Mouse (Mus musculus): ENCODE results near the gene Gpr4. TPM values are rescaled to one million over a fixed set of nuclear protein-coding genes. Genes with fewer than 3 reads are reported as not detected.
A peak's percentile ranks its signal among the peaks of the same experiment; 100 is the strongest.

Gene Gpr4
- total and polyA plus RNA-seq, 3 experiments: 0.04 to 0.31 TPM; not detected in 1

GRCm38 (mm10) chr7:19177216-19177615 lies 35.1 kb upstream of the Gpr4 start:
- peaks cover 34% of the 10 kb centered on the region for H3K27me3 ChIP-seq (replicated peaks)
- no peak overlapping the region for H3K4me2 ChIP-seq (ENCODE audit: insufficient read depth, low read depth, poor library complexity, severe bottlenecking)
- no peak overlapping the region for H3K4me3 ChIP-seq (replicated peaks in 1 of 3; ENCODE audit: low read depth in 2 of 3, low read length in 2 of 3, poor library complexity in 1 of 3)
- H3K36me3 ChIP-seq (replicated peaks in 1 of 2; ENCODE audit: control insufficient read depth in 1 of 2, insufficient read depth in 1 of 2, low read length in 1 of 2): peaks cover 0 to 2% of the 10 kb centered on the region in 2 experiments
- H3K79me2 ChIP-seq (replicated peaks; ENCODE audit: control insufficient read depth, extremely low read depth, insufficient read depth, poor library complexity, severe bottlenecking): no peaks in the 10 kb centered on the region
- TF ChIP-seq TBP (conservative IDR thresholded peaks at IDR 0.05; ENCODE audit: low read depth, low read length): no peak
- no peak for TF ChIP-seq ZKSCAN1 (IDR thresholded peaks at IDR 0.05; ENCODE audit: borderline replicate concordance, low read depth, low read length)
- TF ChIP-seq SIN3A (IDR thresholded peaks at IDR 0.05; ENCODE audit: low read length): no peak
- no peak for TF ChIP-seq CHD2 (IDR thresholded peaks at IDR 0.05; ENCODE audit: low read length)
- TF ChIP-seq SMC3 (IDR thresholded peaks at IDR 0.05; ENCODE audit: low read depth, low read length): no peak
- TF ChIP-seq CHD1 (IDR thresholded peaks at IDR 0.05; ENCODE audit: low read depth, low read length): no peak
- TF ChIP-seq MXI1 (IDR thresholded peaks at IDR 0.05; ENCODE audit: low read depth, low read length): no peak
- no peak for TF ChIP-seq RAD21 (IDR thresholded peaks at IDR 0.05; ENCODE audit: low read depth, low read length)
- no peak for TF ChIP-seq TCF12 (IDR thresholded peaks at IDR 0.05; ENCODE audit: low read depth, low read length)
- no peak overlapping the region for H3K9ac ChIP-seq (ENCODE audit: insufficient read depth, low read depth)
- no peaks in the 10 kb centered on the region for H3K9me3 ChIP-seq (replicated peaks; ENCODE audit: low read length)
- peaks cover 10 to 41% of the 10 kb centered on the region in 2 experiments for H3K4me1 ChIP-seq (ENCODE audit: control insufficient read depth in 1 of 2, insufficient read depth in 2 of 2)
- no peak for DNase-seq (ENCODE audit: extremely low read depth)
- H3K27ac ChIP-seq (ENCODE audit: insufficient read depth, low read depth): no peak overlapping the region
- in situ Hi-C loops (cut with MboI; ENCODE audit: low pct_ligation_motif_present, low pct_unique_long_range_greater_than_20kb, low sequenced_read_pairs): no loop called here
- dilution Hi-C loops (cut with MboI; ENCODE audit: extremely low pct_ligation_motif_present, extremely low pct_unique_long_range_greater_than_20kb, low sequenced_read_pairs): no loop called here

- no peaks in the 10 kb centered on the region for H3K9me3 ChIP-seq (replicated peaks; ENCODE audit: low read length)
- peak overlapping the region; percentile 76; the same call in 1 of the 2 replicates for H3K4me2 ChIP-seq (ENCODE audit: insufficient read depth, low read depth, poor library complexity, severe bottlenecking)
- no peak overlapping the region for H3K4me3 ChIP-seq (replicated peaks in 1 of 3; ENCODE audit: low read depth in 2 of 3, low read length in 2 of 3, poor library complexity in 1 of 3)
- peak overlapping the region; percentile 81; the same call in 1 of the 2 replicates for H3K27ac ChIP-seq (ENCODE audit: insufficient read depth, low read depth)
- dilution Hi-C loops (cut with MboI; ENCODE audit: extremely low pct_ligation_motif_present, extremely low pct_unique_long_range_greater_than_20kb, low sequenced_read_pairs) (no loop called here), in situ Hi-C loops (cut with MboI; ENCODE audit: low pct_ligation_motif_present, low pct_unique_long_range_greater_than_20kb, low sequenced_read_pairs) (no loop called here)
- H3K36me3 ChIP-seq (replicated peaks in 1 of 2; ENCODE audit: control insufficient read depth in 1 of 2, insufficient read depth in 1 of 2, low read length in 1 of 2): peaks cover 0 to 9% of the 10 kb centered on the region in 2 experiments
- H3K79me2 ChIP-seq (replicated peaks; ENCODE audit: control insufficient read depth, extremely low read depth, insufficient read depth, poor library complexity, severe bottlenecking): no peaks in the 10 kb centered on the region
- no peak for DNase-seq (ENCODE audit: extremely low read depth)
- H3K9ac ChIP-seq (ENCODE audit: insufficient read depth, low read depth): no peak overlapping the region
- H3K27me3 ChIP-seq (replicated peaks): peaks cover 26% of the 10 kb centered on the region
- no peak for TF ChIP-seq MXI1 (IDR thresholded peaks at IDR 0.05; ENCODE audit: low read depth, low read length)
- no peak for TF ChIP-seq MAFK (IDR thresholded peaks at IDR 0.05; ENCODE audit: insufficient replicate concordance, low read length)
- TF ChIP-seq CTCF (conservative IDR thresholded peaks at IDR 0.05 in 1 of 2, IDR thresholded peaks at IDR 0.05 in 1 of 2; ENCODE audit: low read depth in 2 of 2, low read length in 2 of 2): no peak
- TF ChIP-seq ZKSCAN1 (IDR thresholded peaks at IDR 0.05; ENCODE audit: borderline replicate concordance, low read depth, low read length): no peak
- TF ChIP-seq EP300 (IDR thresholded peaks at IDR 0.05; ENCODE audit: low read length): no peak
- TF ChIP-seq SMC3 (IDR thresholded peaks at IDR 0.05; ENCODE audit: low read depth, low read length): no peak
- no peak for TF ChIP-seq ETS1 (conservative IDR thresholded peaks at IDR 0.05; ENCODE audit: low read depth, low read length)
- TF ChIP-seq POLR2AphosphoS2 (IDR thresholded peaks at IDR 0.05; ENCODE audit: low read depth, low read length): no peak
- peaks cover 13 to 43% of the 10 kb centered on the region in 2 experiments for H3K4me1 ChIP-seq (ENCODE audit: control insufficient read depth in 1 of 2, insufficient read depth in 2 of 2)
Observed at GRCm38 (mm10) chr7:19178035-19178434, 34.3 kb upstream of the Gpr4 start.

Measured in CH12.LX (cell line).